Mouse (Mus musculus) frontal cortex, adult 2 months (tissue): Measurements from ENCODE around the gene Plcb2. TPM values are rescaled to one million over a fixed set of nuclear protein-coding genes. Genes with fewer than 3 reads are reported as not detected.

Source experiments
- DNase-seq, 2 experiments: peaks; one replicate each; pipeline ENCODE4 v3.0.0; 2022; ENCODE audit warnings: low spot score in 1 of 2; ENCODE audit errors: extremely low spot score in 1 of 2
- polyA plus RNA-seq: library from polyadenylated mRNA; depleted of rRNA; stranded (reverse); fragments of >200 nt; gene quantifications from 2 replicates; pipeline ENCODE4 v1.2.3, GENCODE M21; 2012

The Plcb2 gene
- polyA plus RNA-seq, 1 experiment = 3.5 TPM

- no peak for DNase-seq
These were observed 4.3 kb downstream of the Plcb2 start for GRCm38 (mm10) chr2:118723693-118724486.

DNA sequence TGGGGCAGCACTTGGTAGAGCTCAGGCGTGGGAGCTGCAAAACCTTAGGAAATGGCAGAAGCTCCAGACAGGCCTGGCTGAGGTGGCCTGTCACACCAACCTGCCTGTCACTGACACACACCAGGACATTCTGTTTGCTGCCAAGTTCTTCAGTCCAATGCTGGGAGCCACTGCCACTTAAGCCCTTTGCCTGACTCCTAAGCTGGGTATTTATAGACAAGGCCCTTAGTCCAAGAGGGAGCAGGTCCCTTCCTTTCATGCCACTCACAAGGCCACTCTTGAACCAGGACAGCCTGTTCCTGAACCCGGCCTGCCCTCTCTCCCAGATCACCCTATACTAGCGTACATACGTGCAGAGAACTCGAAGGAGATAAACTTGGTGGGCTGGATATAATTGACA, 11.6 kb downstream of the Plcb2 start:
- DNase-seq = no peak

DNA sequence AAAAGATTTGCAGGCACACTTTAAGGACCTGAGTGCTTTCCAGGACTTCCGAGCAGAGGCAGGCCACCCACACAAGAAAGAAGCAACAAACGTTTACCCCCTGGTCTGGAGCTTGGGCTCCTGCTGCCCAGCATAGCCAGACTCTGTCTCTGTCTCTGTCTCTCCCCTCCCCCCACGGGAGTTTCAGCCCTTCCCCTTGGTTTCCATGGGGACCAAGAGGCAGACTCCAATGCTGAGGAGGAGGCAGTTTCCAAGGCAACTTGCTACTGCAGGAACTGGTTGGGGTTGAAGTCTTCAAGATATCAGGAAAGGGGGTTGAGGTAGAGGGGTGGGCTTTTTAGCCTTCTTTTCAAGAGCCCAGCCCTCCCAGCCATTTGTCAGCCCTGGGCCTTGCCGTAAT, 14.0 kb downstream of the Plcb2 start:
- DNase-seq = peak; percentile 70 to 86

GRCm38 (mm10) chr2:118713631-118714030, 14.6 kb downstream of the Plcb2 start:
- no peak for DNase-seq

DNA sequence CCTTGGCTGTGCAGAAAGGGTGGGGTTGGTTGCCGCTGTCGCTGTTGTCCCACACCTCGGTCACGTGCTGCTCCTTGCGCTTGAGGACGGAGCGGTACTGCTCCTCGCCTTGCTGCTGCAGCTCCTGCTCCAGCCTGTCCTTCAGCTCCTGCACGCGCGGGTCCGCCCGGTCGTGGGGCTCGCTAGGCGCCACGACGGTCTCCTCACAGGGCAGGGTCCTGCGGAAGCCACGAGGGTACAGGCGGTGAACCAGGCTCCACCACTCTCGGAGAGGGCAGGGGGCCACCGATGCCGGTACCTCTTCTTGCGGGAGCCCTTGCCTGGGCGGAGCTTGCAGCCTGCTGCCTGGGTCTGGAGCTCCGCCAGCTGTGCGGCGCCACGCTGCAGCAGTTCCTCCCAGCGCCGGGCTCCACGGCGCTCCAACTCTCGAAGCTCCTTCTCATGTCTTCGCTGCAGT, 17.2 kb downstream of the Plcb2 start:
- DNase-seq = peak in 1 of 2 experiments; percentile 55

DNA sequence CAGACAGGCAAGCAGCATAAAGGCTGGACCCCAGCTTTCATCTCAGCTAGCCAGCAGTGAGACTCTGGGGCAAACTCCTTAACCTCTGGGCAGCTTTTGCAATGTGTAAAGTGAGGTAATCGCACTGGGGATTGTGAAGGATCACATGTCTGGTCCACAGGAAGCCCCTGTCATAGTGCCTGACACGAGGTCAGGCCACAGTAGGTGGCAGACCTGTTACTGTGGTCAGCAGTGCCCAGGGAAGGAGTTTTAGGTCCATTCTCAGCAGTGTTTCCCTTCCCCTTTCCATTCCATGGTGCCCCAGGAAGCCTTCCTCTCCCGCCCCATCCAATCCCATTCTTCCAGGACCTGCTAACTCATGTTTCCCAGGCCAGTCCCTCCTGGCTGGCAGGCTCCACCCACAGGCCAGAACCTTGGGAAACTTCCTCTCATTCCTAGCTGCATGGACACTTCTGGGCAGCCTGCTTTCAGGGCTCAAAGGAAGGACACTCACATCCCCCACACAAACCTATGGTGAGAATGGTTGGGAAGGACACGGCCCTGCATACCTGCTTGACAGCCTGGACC, 18.5 kb downstream of the Plcb2 start:
- DNase-seq = no peak

- DNase-seq = no peak
These were observed 19.8 kb downstream of the Plcb2 start for GRCm38 (mm10) chr2:118708472-118708871.

GRCm38 (mm10) chr2:118706436-118706835, 21.8 kb downstream of the Plcb2 start:
- DNase-seq = peak in 1 of 2 experiments; percentile 66

DNA sequence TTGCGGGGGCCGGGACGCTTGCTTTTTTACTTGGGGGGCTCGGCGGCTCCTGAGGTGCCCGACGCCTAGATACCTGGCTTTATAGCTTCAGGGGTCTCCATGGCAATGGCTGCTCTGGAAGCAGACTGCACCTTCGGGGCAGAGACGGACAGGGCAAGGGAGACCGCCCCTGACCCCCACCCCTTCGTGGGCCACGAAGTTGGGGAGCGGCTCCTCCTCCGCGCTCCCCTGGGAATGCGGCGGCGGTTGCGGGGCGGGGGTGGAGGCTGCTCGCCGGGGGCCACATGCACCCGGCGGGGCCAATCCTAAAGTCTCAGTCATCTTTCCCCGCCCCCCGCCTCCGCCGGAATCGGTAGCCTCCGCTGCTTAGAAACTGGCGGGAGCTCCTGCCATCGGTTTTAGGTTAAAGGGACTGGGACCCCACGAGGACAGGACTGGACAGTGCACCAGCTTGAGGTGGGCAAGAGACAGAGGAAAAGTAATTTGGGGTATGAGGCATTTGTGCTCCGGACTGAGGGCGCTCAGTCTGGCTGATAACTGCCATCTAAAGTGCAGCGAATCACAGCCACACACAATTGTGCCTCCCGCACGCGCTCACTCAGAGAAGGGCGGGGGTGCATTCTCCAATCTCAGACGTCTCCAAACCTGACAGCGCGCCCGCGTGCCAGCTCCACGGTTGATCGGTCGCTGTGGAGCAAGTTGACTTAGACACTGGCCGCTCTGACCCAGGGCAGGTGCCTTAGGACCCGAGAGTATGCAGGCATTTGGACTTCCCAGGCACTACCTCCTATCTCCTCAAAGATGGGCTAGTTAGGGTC, 24.1 kb downstream of the Plcb2 start, which contains the start of gene Ankrd63:
Ankrd63 (minus strand) TSS at position 51 of the 818 bp plus-strand sequence.
- peak in 1 of 2 experiments; percentile 61 for DNase-seq

DNA sequence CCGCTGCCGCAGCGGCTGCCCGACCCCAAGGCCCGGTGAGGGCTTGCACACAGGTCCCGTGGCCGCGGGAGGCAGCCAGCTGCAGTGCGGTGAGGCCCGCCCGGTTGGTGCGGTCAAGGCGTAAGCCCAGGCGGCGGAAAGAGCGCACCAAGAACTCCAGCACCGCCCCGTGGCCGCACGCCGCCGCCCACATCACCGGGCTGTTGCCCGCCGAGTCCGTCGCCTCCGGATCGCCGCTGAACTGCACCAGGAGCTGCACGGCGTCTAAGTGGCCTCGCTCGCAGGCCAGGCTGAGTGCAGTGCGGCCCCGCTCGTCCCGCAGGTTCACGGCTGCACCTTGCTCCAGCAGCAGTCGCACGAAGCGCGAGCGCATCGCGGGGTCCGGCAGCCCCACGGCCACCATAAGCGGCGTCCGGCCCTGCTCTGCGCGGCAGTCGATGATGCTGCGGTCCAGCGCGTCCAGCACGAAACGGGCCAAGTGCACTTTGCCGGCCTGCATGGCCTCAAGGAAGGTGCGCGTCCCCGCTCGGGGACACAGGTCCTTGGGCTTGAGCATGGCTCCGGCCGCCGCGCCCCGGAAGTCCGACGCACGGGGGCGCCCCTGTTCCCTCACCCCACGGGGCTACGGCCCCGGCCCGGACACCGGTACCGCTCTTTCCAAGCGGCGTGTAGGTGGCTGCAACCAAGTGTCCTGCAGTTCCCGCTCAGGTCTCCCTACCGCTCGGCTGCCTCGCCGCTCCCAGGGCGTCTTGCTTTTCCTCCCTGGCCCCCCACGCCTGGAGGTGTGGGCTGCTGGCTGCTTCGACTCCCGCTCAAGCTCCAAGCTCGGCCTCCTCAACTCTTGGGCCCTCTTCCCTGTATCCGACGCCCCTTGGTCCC, 25.1 kb downstream of the Plcb2 start:
- no peak for DNase-seq

GRCm38 (mm10) chr2:118701971-118702882, 26.0 kb downstream of the Plcb2 start:
- no peak for DNase-seq

- no peak for DNase-seq
These were observed 27.1 kb downstream of the Plcb2 start for GRCm38 (mm10) chr2:118701161-118701560.

- peak in 1 of 2 experiments; percentile 83 for DNase-seq
These were observed 27.8 kb downstream of the Plcb2 start for GRCm38 (mm10) chr2:118700179-118701062.

- no peak for DNase-seq
These were observed 30.3 kb downstream of the Plcb2 start for GRCm38 (mm10) chr2:118697955-118698354.

DNA sequence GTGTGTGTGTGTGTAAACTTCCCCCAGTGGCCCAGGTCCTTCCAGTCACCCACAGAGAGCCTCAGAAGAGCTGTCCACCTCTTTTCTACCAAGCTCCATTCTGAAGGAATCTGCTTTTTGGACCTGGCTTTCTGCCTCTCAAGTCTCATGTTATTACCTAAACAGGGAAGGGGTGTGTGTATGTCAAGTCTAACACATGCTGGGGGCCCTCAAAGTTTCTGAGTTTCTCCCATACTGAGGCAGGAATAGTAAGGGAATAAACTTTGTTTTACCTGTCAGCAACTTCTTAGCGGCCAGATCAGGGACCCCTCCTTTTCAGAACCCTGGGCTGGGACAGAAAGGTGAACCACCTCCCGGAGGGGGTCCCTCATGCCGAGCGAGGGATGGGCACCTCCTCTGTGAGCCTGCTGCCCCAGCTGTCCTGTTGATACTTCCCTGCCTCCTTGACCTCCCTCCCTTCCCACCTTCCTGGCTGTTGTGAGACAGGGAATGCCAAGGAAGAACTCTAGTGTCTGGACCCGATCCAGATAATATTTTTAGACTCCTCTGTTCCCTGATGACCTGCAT, 30.8 kb downstream of the Plcb2 start:
- DNase-seq = no peak

GRCm38 (mm10) chr2:118696451-118697308, 31.6 kb downstream of the Plcb2 start:
- no peak for DNase-seq

DNA sequence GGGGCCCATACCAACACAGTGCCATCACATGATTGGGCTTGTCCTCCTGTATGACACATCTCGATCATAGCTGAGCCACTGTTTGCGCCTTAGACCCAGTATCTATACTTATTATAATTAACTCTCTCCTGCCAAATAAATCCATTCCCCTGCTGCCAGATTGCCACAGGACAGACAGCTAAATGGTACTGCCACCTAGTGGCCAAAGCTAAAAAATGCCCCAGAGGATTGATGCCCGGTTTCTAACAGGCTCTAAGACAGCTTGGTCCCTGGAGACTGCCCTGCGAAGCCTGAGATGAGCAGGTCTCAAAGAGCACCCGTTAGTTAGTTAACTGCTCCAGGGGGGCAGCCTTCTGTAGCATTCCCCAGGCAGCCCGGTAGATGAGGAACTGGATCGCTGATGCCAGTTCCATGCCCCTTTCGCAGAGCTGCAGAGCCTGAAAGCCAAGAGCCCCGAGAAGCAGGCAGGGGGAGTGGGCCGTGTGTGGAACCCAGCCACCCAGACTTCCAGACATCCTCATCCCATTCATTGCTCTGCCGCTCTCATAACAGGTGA, 32.5 kb downstream of the Plcb2 start:
- peak in 1 of 2 experiments; percentile 85 for DNase-seq
